Mouse (Mus musculus) thymus, adult 2 months (tissue): ENCODE data around the gene Zswim8. TPM values are rescaled to one million over a fixed set of nuclear protein-coding genes. Genes with fewer than 3 reads are reported as not detected.

ENCODE experiments used
- DNase-seq: peaks from one replicate; pipeline ENCODE4 v3.0.0; 2021
- H3K27ac ChIP-seq: fragments of 200-500 bp; 2 replicates; pipeline ENCODE4 v1.5.1; 2012; ENCODE audit warnings: low read length, control low read depth; ENCODE audit not compliant: control insufficient read depth, insufficient read depth
- H3K27me3 ChIP-seq: fragments of 200-500 bp; 2 replicates; pipeline ENCODE4 v1.6.1; 2012; ENCODE audit warnings: mild to moderate bottlenecking, low read length, moderate library complexity, mixed read lengths; ENCODE audit not compliant: control insufficient read depth, insufficient read depth
- H3K36me3 ChIP-seq: fragments of 200-500 bp; 2 replicates; pipeline ENCODE4 v1.6.1; 2012; ENCODE audit warnings: mild to moderate bottlenecking, low read length, moderate library complexity; ENCODE audit not compliant: control insufficient read depth, insufficient read depth
- H3K4me1 ChIP-seq: fragments of 200-500 bp; replicated peaks from 2 replicates; pipeline ENCODE4 v1.6.1; 2012; ENCODE audit warnings: low read length; ENCODE audit not compliant: control insufficient read depth, insufficient read depth
- H3K4me3 ChIP-seq: fragments of 200-500 bp; 2 replicates; pipeline ENCODE4 v1.5.1; 2012; ENCODE audit warnings: mild to moderate bottlenecking, low read length, control low read depth, moderate library complexity; ENCODE audit not compliant: control insufficient read depth, insufficient read depth
- CTCF ChIP-seq: fragments of 200-500 bp; IDR thresholded peaks from 2 replicates; pipeline ENCODE4 v1.5.1; 2012; ENCODE audit warnings: mild to moderate bottlenecking, control low read depth, low read length, moderate library complexity, borderline replicate concordance; ENCODE audit not compliant: control insufficient read depth, poor library complexity, insufficient read depth; ENCODE audit errors: extremely low read depth
- POLR2A ChIP-seq: fragments of 200-500 bp; IDR thresholded peaks from 2 replicates; pipeline ENCODE4 v1.6.1; 2012; ENCODE audit warnings: mild to moderate bottlenecking, low read length, control low read depth, moderate library complexity; ENCODE audit not compliant: control insufficient read depth, poor library complexity, insufficient read depth; ENCODE audit errors: extremely low read depth
- WGBS: fragments of 180-500 bp; shearing (Covaris S2); methylation state at CpG from one replicate; pipeline ENCODE4 v1.1.7; 2018; 5-methylcytosine and 5-hydroxymethylcytosine counted together
- polyA plus RNA-seq: library from polyadenylated mRNA; depleted of rRNA; stranded (reverse); fragments of >200 nt; gene quantifications from 2 replicates; pipeline ENCODE4 v1.2.3, GENCODE M21; 2012

The Zswim8 gene
- polyA plus RNA-seq, 1 experiment = 296 TPM

- TF ChIP-seq POLR2A (no peak), CTCF (no peak)
Measured at GRCm38 (mm10) chr14:20693589-20694101, 13.7 kb upstream of the Zswim8 start.

GRCm38 (mm10) chr14:20694185-20694883 is 13.0 kb upstream of the Zswim8 start:
- DNase-seq = no peak
- 57% methylated on average over 13 of the region's 13 CpGs for WGBS
- TF ChIP-seq CTCF (no peak), POLR2A (no peak)
- H3K27ac ChIP-seq = peak overlapping the region; percentile 35
- H3K27me3 ChIP-seq = no peaks in the 10 kb centered on the region
- peaks cover 44% of the 10 kb centered on the region for H3K36me3 ChIP-seq
- peaks cover 16% of the 10 kb centered on the region for H3K4me1 ChIP-seq
- peak overlapping the region; percentile 69 for H3K4me3 ChIP-seq

More at GRCm38 (mm10) chr14:20693589-20694101, 13.7 kb upstream of the Zswim8 start:
- 93% methylated on average over 10 of the region's 10 CpGs for WGBS
- H3K27ac ChIP-seq = no peak overlapping the region
- H3K36me3 ChIP-seq = peaks cover 51% of the 10 kb centered on the region
- no peaks in the 10 kb centered on the region for H3K27me3 ChIP-seq
- H3K4me1 ChIP-seq = peaks cover 16% of the 10 kb centered on the region
- no peak for DNase-seq
- H3K4me3 ChIP-seq = no peak overlapping the region

- peaks cover 16% of the 10 kb centered on the region for H3K4me1 ChIP-seq
- DNase-seq = peak; percentile 79
- no peaks in the 10 kb centered on the region for H3K27me3 ChIP-seq
- peak within 1 kb of the TSS; percentile 68 for H3K27ac ChIP-seq
- peaks cover 36% of the 10 kb centered on the region for H3K36me3 ChIP-seq
- TF ChIP-seq CTCF = 0 out of 2 replicates have a peak, but pooled peaks have one; percentile 31
- TF ChIP-seq POLR2A = 0 out of 2 replicates have a peak, but pooled peaks have one; percentile 46
- under 1% methylated on average over 111 of the region's 111 CpGs for WGBS
- H3K4me3 ChIP-seq = peak within 1 kb of the TSS; percentile 69
Measured at GRCm38 (mm10) chr14:20694884-20695760, 12.2 kb upstream of the Zswim8 start, which contains the start of gene Fut11. Gene Fut11, plus strand, starts transcription at chr14:20694968.

- no peaks in the 10 kb centered on the region for H3K27me3 ChIP-seq
- 29% methylated on average over 27 of the region's 27 CpGs for WGBS
- TF ChIP-seq POLR2A (no peak), CTCF (no peak)
- DNase-seq = no peak
- peaks cover 16% of the 10 kb centered on the region for H3K4me1 ChIP-seq
- peak overlapping the region; percentile 69 for H3K4me3 ChIP-seq
- H3K27ac ChIP-seq = no peak overlapping the region
- peaks cover 32% of the 10 kb centered on the region for H3K36me3 ChIP-seq
Measured at GRCm38 (mm10) chr14:20695761-20696520, 11.4 kb upstream of the Zswim8 start.

- Histone ChIP-seq H3K27ac (no peak overlapping the region), H3K27me3 (no peaks in the 10 kb centered on the region), H3K4me1 (peaks cover 16% of the 10 kb centered on the region), H3K36me3 (peaks cover 21% of the 10 kb centered on the region), H3K4me3 (no peak overlapping the region)
- TF ChIP-seq POLR2A = no peak
- peak; percentile 60 for DNase-seq
- 36% methylated on average over 1 of the region's 1 CpGs for WGBS
Measured at GRCm38 (mm10) chr14:20696986-20697385, 10.4 kb upstream of the Zswim8 start.

GRCm38 (mm10) chr14:20698515-20698914 is 8.8 kb upstream of the Zswim8 start:
- Histone ChIP-seq H3K4me3 (no peak overlapping the region), H3K4me1 (peaks cover 16% of the 10 kb centered on the region), H3K36me3 (peaks cover 7% of the 10 kb centered on the region; the same call in 1 of the 2 replicates), H3K27me3 (no peaks in the 10 kb centered on the region), H3K27ac (no peak overlapping the region)
- DNase-seq = no peak
- no peak for TF ChIP-seq POLR2A
- TF ChIP-seq CTCF = no peak
- 97% methylated on average over 2 of the region's 2 CpGs for WGBS

- Histone ChIP-seq H3K36me3 (no peaks in the 10 kb centered on the region), H3K27me3 (no peaks in the 10 kb centered on the region), H3K4me1 (peaks cover 13% of the 10 kb centered on the region), H3K4me3 (no peak overlapping the region), H3K27ac (no peak overlapping the region)
- no peak for TF ChIP-seq CTCF
- no peak for TF ChIP-seq POLR2A
- WGBS = 92% methylated on average over 3 of the region's 3 CpGs
- no peak for DNase-seq
Measured at GRCm38 (mm10) chr14:20700362-20700761, 7.0 kb upstream of the Zswim8 start.
